Mouse (Mus musculus) liver, adult (tissue): ENCODE results near the gene Zfp69.

ENCODE experiments used
- GATA4 ChIP-seq: IDR thresholded peaks from 2 replicates; pipeline ENCODE4 v1.6.1; 2014; ENCODE audit warnings: mild to moderate bottlenecking, low read length; ENCODE audit not compliant: insufficient replicate concordance

Zfp69 gene

GRCm38 (mm10) chr4:120904533-120904932, 47.0 kb downstream of the Zfp69 start:
- no peak for TF ChIP-seq GATA4

GRCm38 (mm10) chr4:120895810-120896584, 55.5 kb downstream of the Zfp69 start:
- no peak for TF ChIP-seq GATA4

- TF ChIP-seq GATA4, result no peak
These were observed 56.3 kb downstream of the Zfp69 start for GRCm38 (mm10) chr4:120895226-120895625.

- no peak for TF ChIP-seq GATA4
These were observed 56.9 kb downstream of the Zfp69 start for GRCm38 (mm10) chr4:120894584-120894983.

GRCm38 (mm10) chr4:120893656-120894401, 57.7 kb downstream of the Zfp69 start:
- TF ChIP-seq GATA4, result no peak

GRCm38 (mm10) chr4:120892516-120892915, 59.0 kb downstream of the Zfp69 start:
- no peak for TF ChIP-seq GATA4

GRCm38 (mm10) chr4:120891960-120892359, 59.5 kb downstream of the Zfp69 start:
- TF ChIP-seq GATA4, result no peak

- no peak for TF ChIP-seq GATA4
These were observed 60.6 kb downstream of the Zfp69 start for GRCm38 (mm10) chr4:120890754-120891440.

- TF ChIP-seq GATA4, result no peak
These were observed 62.6 kb downstream of the Zfp69 start for GRCm38 (mm10) chr4:120888884-120889283.

- TF ChIP-seq GATA4, result no peak
These were observed 64.0 kb downstream of the Zfp69 start for GRCm38 (mm10) chr4:120887381-120888112.

GRCm38 (mm10) chr4:120886811-120887210, 64.7 kb downstream of the Zfp69 start:
- no peak for TF ChIP-seq GATA4

GRCm38 (mm10) chr4:120886131-120886530, 65.4 kb downstream of the Zfp69 start:
- TF ChIP-seq GATA4, result no peak

GRCm38 (mm10) chr4:120885208-120886120, 66.0 kb downstream of the Zfp69 start:
- TF ChIP-seq GATA4, result no peak

GRCm38 (mm10) chr4:120882002-120882625, 69.4 kb downstream of the Zfp69 start:
- no peak for TF ChIP-seq GATA4
